Mouse (Mus musculus) lung, embryonic 14.5 days (tissue): ENCODE data around the gene Xrcc4. TPM values are rescaled to one million over a fixed set of nuclear protein-coding genes. Genes with fewer than 3 reads are reported as not detected.
A peak's percentile ranks its signal among the peaks of the same experiment; 100 is the strongest.
"Not testable (repeated sequence)": the region's sequence is repeated elsewhere in the genome, so short reads cannot be mapped to it uniquely, and the experiment has no call there.

ENCODE experiments used
- ATAC-seq: fragments of 200-750 bp; cut with Nextera tagmentation; 2 replicates; pipeline ENCODE4 v1.8.0; 2017; ENCODE audit warnings: mild to moderate bottlenecking, moderate TSS enrichment, moderate library complexity; ENCODE audit not compliant: insufficient read depth
- DNase-seq: peaks from one replicate; pipeline ENCODE4 v3.0.0-alpha.2; 2015
- H3K27ac ChIP-seq: fragments of 300-500 bp; sonication (generic); 2 replicates; pipeline ENCODE4 v1.5.1; 2014; ENCODE audit warnings: low read depth, mild to moderate bottlenecking, moderate library complexity
- H3K27me3 ChIP-seq: fragments of 300-500 bp; sonication (generic); 2 replicates; pipeline ENCODE4 v1.6.1; 2014; ENCODE audit warnings: low read length, control low read depth; ENCODE audit not compliant: insufficient read depth
- H3K36me3 ChIP-seq: fragments of 300-500 bp; sonication (generic); 2 replicates; pipeline ENCODE4 v1.6.1; 2014; ENCODE audit warnings: control low read depth; ENCODE audit not compliant: insufficient read depth
- H3K4me1 ChIP-seq: fragments of 300-500 bp; sonication (generic); 2 replicates; pipeline ENCODE4 v1.6.1; 2014; ENCODE audit warnings: antibody characterized with exemption, control low read depth; ENCODE audit not compliant: insufficient read depth
- H3K4me2 ChIP-seq: fragments of 300-500 bp; sonication (generic); 2 replicates; pipeline ENCODE4 v1.6.1; 2014; ENCODE audit warnings: mild to moderate bottlenecking
- H3K4me3 ChIP-seq: fragments of 300-500 bp; sonication (generic); 2 replicates; pipeline ENCODE4 v1.5.1; 2014; ENCODE audit warnings: low read depth, low read length
- H3K9ac ChIP-seq: fragments of 300-500 bp; sonication (generic); 2 replicates; pipeline ENCODE4 v1.6.1; 2014
- H3K9me3 ChIP-seq: fragments of 300-500 bp; sonication (generic); 2 replicates; pipeline ENCODE4 v1.6.1; 2016; ENCODE audit warnings: low read depth, low read length, control low read depth
- CTCF ChIP-seq: IDR thresholded peaks from 2 replicates; pipeline ENCODE4 v1.5.1; 2016; ENCODE audit warnings: antibody characterized with exemption, low read depth
- WGBS: fragments of 180-500 bp; shearing (Covaris S2); extraction: QIAGEN DNeasy Blood & Tissue Kit; methylation state at CpG from one replicate; pipeline ENCODE4 v1.1.7; 2014; 5-methylcytosine and 5-hydroxymethylcytosine counted together
- polyA plus RNA-seq: library from polyadenylated mRNA; unstranded; fragments of >200 nt; fragmentation: Nextera tagmentation; extraction: Ambion mirVana; gene quantifications from 2 replicates; pipeline ENCODE4 v1.2.1, GENCODE M21; 2014

The Xrcc4 gene
- 10.5 and 11.2 TPM in 2 replicates for polyA plus RNA-seq

DNA sequence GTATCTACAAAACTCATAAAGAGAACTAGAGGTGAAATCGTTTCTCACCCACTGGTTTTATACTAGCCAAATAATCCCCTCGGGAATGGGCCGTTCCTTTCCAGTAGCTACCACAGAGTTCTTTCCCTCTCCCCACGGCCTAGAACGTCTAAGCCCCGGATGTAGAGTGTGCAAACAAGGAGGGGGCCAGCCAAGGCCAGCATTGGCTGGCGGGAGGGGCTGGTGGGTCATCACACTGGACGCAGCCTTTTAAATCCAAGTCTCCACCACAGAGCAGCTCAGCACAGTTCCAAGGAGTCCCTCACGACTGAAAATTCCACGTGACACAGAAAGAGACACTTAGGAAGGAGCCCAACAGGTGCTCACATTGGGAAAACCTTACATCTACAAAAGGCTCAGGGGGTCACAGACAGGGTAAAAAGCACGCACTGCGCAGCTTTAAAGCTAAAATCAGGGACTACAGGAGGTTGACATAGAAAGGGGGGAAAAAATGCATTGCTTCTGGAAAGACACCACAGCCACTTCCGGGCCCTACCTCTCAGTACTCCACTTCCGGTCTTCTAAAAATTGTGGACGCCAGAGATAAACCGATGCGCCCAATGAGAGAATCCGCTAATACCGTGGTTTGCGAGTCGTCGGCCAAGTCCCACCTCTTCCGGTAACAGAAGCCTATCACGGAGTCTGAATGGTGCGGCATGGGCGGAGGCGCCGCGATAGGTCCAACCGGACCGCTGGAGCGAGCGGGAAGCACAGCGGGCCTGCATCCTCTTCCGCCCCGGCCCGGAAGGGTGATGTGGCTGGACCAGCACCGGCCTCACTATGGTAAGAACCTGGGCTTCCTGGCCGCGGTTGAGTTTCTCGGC lies at the start of gene Xrcc4, which contains the start of gene Tmem167:
Gene Xrcc4 (minus strand): TSS at position 647 of the 863 bp plus-strand sequence.
Gene Tmem167 (plus strand): TSS at position 162 of the 863 bp plus-strand sequence.
- H3K4me2 ChIP-seq: peak within 1 kb of the TSS; percentile 89

DNA sequence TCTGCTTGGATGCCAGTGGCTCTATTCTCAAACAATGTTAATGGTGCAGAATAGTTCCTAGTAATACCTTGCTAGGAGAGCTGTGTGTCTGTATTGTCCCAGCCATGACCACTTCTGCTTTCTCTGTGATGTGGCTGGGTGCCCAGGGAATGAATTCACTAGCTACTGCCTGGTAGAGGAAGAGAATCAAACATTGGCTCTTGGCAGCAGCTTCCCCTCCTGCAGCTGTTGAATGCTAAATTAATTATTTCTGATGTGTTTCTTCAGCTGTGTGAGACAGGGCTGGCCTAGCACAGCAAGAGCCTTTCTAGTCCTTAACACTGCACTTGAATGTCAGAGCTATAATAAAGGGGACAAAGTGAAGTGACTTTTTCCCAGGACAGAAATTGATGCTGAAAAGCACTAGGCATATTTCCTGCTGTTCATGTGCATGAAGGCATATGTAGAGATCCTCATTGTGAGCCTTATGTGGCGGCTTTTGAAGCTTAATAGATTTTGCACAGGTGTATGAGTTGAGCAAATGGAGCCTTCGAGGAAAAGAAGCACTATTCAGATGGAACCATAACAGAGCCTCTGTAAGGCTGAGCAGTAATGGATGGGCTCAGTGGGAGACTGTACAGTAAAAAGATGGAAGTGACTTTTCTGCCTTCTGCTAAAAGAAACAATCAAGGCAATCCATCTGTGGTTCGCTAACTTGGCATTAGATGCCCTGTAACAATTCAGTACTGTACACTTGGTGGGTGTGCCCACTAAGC lies 46.9 kb upstream of the Xrcc4 start:
- peak; percentile 27 for DNase-seq
- no peak overlapping the region for H3K27ac ChIP-seq
- no peak overlapping the region for H3K9ac ChIP-seq

More for the DNA sequence above, at the start of gene Xrcc4, which contains the start of gene Tmem167:
- 2% methylated on average over 41 of the region's 41 CpGs for WGBS
- peak; percentile 100 for ATAC-seq
- peak within 1 kb of the TSS; percentile 87 for H3K9ac ChIP-seq
- H3K4me1 ChIP-seq: no peaks in the 10 kb centered on the region
- no peak for TF ChIP-seq CTCF
- DNase-seq: peak; percentile 98
- no peaks in the 10 kb centered on the region for H3K9me3 ChIP-seq
- H3K36me3 ChIP-seq: no peaks in the 10 kb centered on the region
- H3K27me3 ChIP-seq: no peaks in the 10 kb centered on the region
- peak within 1 kb of the TSS; percentile 77 for H3K4me3 ChIP-seq
- peak within 1 kb of the TSS; percentile 86 for H3K27ac ChIP-seq

DNA sequence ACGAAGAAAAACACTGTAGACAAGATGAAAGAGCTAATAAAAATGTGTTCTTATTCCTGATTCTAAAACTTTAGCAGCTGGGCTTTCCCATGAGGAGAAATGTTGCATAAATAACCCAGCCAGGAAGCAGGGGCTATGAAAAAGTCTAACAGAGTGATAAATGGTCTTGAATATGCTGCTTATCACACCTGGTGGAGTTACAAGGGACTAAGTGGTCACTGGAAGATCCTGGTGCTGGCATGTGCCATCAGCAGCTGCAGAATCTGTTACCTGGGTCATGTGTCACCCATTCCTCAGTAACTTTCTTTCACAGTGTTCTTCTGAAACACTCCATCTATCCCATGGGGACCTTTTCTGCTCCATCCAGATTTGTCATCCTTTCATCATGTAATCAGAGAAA lies 22.3 kb upstream of the Xrcc4 start:
- no peak for TF ChIP-seq CTCF
- no peaks in the 10 kb centered on the region for H3K27me3 ChIP-seq
- no peak for DNase-seq
- H3K27ac ChIP-seq: no peak overlapping the region
- H3K9ac ChIP-seq: no peak overlapping the region
- 0 out of 2 replicates have a peak, but pooled peaks cover 6% of the 10 kb centered on the region for H3K36me3 ChIP-seq
- H3K9me3 ChIP-seq: no peaks in the 10 kb centered on the region
- 59% methylated on average over 1 of the region's 1 CpGs for WGBS
- no peak overlapping the region for H3K4me2 ChIP-seq
- no peak for ATAC-seq
- H3K4me3 ChIP-seq: no peak overlapping the region
- H3K4me1 ChIP-seq: no peaks in the 10 kb centered on the region

More for the DNA sequence above, 46.9 kb upstream of the Xrcc4 start:
- Histone ChIP-seq H3K4me3 (no peak overlapping the region), H3K36me3 (no peaks in the 10 kb centered on the region), H3K4me2 (no peak overlapping the region), H3K4me1 (no peaks in the 10 kb centered on the region), H3K27me3 (no peaks in the 10 kb centered on the region), H3K9me3 (no peaks in the 10 kb centered on the region)
- no peak; the same call in 1 of the 2 replicates for ATAC-seq
- WGBS: 85% methylated on average over 3 of the region's 3 CpGs
- TF ChIP-seq CTCF: no peak

DNA sequence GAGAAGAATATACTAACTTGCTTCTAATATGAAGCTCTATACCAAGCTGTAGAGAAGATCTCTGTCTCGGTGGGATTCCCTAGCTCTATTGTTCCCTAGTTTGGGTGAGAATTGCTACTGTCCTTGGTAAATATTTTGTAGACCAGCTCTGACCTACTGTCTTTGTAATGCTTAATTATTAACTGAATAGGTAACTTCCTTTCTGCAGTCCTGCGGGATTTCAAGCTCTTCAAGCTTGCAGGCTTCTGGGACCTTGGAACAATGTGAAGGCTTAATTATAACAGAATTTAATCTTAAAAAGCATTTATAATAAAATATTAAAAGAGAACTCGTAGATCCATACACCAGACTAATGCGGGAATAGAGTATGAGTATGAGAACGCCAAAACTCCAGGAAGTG lies 19.3 kb upstream of the Xrcc4 start:
- H3K4me1 ChIP-seq, H3K27ac ChIP-seq, H3K9me3 ChIP-seq, H3K4me2 ChIP-seq, H3K9ac ChIP-seq, DNase-seq, H3K27me3 ChIP-seq, H3K4me3 ChIP-seq, ATAC-seq: not testable (repeated sequence)
- peaks cover 32% of the 10 kb centered on the region for H3K36me3 ChIP-seq
- WGBS: 92% methylated on average over 5 of the region's 5 CpGs

DNA sequence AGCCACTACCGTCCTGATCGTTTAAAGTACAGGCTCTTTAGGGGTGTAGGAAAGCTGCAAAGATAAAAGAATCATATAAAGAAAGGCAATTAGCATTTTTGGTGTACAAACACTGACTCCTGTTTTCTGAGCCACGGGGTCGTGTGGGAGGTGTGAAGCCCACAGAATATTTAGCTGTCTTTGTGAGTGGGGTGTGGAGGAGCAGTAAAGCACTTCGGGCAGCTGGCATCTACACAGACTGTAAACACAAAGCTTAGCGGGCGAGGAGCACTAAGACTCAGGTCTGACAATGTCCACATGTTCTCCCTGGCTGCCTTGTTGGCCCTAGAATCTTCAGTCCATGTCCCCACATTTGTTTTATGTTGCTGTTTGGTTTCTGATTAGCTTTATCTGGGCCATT lies 16.7 kb upstream of the Xrcc4 start:
- Histone ChIP-seq H3K27me3 (no peaks in the 10 kb centered on the region), H3K4me3 (no peak overlapping the region), H3K4me1 (no peaks in the 10 kb centered on the region), H3K9ac (no peak overlapping the region), H3K36me3 (peaks cover 50% of the 10 kb centered on the region), H3K4me2 (no peak overlapping the region), H3K9me3 (no peaks in the 10 kb centered on the region), H3K27ac (no peak overlapping the region)
- WGBS: 91% methylated on average over 7 of the region's 7 CpGs
- DNase-seq (no peak), ATAC-seq (no peak)
- TF ChIP-seq CTCF: no peak

GRCm38 (mm10) chr13:90101514-90101913 lies 12.1 kb upstream of the Xrcc4 start:
- Histone ChIP-seq H3K9ac (no peak overlapping the region), H3K27ac (no peak overlapping the region), H3K4me1 (no peaks in the 10 kb centered on the region), H3K36me3 (peaks cover 55% of the 10 kb centered on the region), H3K9me3 (no peaks in the 10 kb centered on the region), H3K27me3 (no peaks in the 10 kb centered on the region), H3K4me2 (no peak overlapping the region), H3K4me3 (no peak overlapping the region)
- no peak for TF ChIP-seq CTCF
- ATAC-seq (no peak), DNase-seq (no peak)

- under 1% methylated on average over 26 of the region's 27 CpGs for whole genome bisulfite sequencing
- Histone ChIP-seq H3K27me3 (no peaks in the 10 kb centered on the region), H3K9ac (peak overlapping the region; percentile 87), H3K9me3 (no peaks in the 10 kb centered on the region), H3K4me3 (peak overlapping the region; percentile 77), H3K36me3 (no peaks in the 10 kb centered on the region), H3K4me2 (peak overlapping the region; percentile 89), H3K27ac (peak overlapping the region; percentile 81), H3K4me1 (no peaks in the 10 kb centered on the region)
- TF ChIP-seq CTCF: no peak
- DNase-seq (peak; percentile 75), ATAC-seq (peak; percentile 79)
These were observed 396 bp upstream of the Xrcc4 start for GRCm38 (mm10) chr13:90089825-90090183.
